Mouse (Mus musculus) embryonic facial prominence, embryonic 15.5 days (tissue): ENCODE results near the gene Sytl3. TPM values are rescaled to one million over a fixed set of nuclear protein-coding genes. Genes with fewer than 3 reads are reported as not detected.

ENCODE experiments used
- ATAC-seq: fragments of 200-750 bp; cut with Nextera tagmentation; 2 replicates; pipeline ENCODE4 v1.8.0; 2017; ENCODE audit warnings: low read depth, moderate TSS enrichment; ENCODE audit not compliant: insufficient number of reproducible peaks, low FRiP score, low TSS enrichment
- H3K27ac ChIP-seq: fragments of 300-500 bp; sonication (generic); replicated peaks from 2 replicates; pipeline ENCODE4 v1.5.1; 2015; ENCODE audit warnings: mild to moderate bottlenecking, inconsistent platforms
- H3K27me3 ChIP-seq: fragments of 300-500 bp; sonication (generic); 2 replicates; pipeline ENCODE4 v1.6.1; 2015; ENCODE audit warnings: inconsistent platforms
- H3K36me3 ChIP-seq: fragments of 300-500 bp; sonication (generic); 2 replicates; pipeline ENCODE4 v1.6.1; 2015; ENCODE audit warnings: mild to moderate bottlenecking, inconsistent platforms
- H3K4me1 ChIP-seq: fragments of 300-500 bp; sonication (generic); 2 replicates; pipeline ENCODE4 v1.6.1; 2015; ENCODE audit warnings: inconsistent platforms
- H3K4me2 ChIP-seq: fragments of 300-500 bp; sonication (generic); replicated peaks from 2 replicates; pipeline ENCODE4 v1.6.1; 2015; ENCODE audit warnings: mild to moderate bottlenecking, inconsistent platforms
- H3K4me3 ChIP-seq: fragments of 300-500 bp; sonication (generic); replicated peaks from 2 replicates; pipeline ENCODE4 v1.5.1; 2015; ENCODE audit warnings: mild to moderate bottlenecking, inconsistent platforms
- H3K9ac ChIP-seq: fragments of 300-500 bp; sonication (generic); 2 replicates; pipeline ENCODE4 v1.6.1; 2015; ENCODE audit warnings: inconsistent platforms
- H3K9me3 ChIP-seq: fragments of 300-500 bp; sonication (generic); replicated peaks from 2 replicates; pipeline ENCODE4 v1.6.1; 2016; ENCODE audit warnings: inconsistent platforms
- WGBS: fragments of 180-500 bp; shearing (Covaris S2); methylation state at CpG from one replicate; pipeline ENCODE4 v1.1.7; 2015; 5-methylcytosine and 5-hydroxymethylcytosine counted together
- polyA plus RNA-seq: library from polyadenylated mRNA; unstranded; fragments of >200 nt; fragmentation: Nextera tagmentation; extraction: Ambion mirVana; gene quantifications from 2 replicates; pipeline ENCODE4 v1.2.1, GENCODE M21; 2015

Gene Sytl3
- polyA plus RNA-seq, 1 experiment from 2014 or later: 1.3 TPM

DNA sequence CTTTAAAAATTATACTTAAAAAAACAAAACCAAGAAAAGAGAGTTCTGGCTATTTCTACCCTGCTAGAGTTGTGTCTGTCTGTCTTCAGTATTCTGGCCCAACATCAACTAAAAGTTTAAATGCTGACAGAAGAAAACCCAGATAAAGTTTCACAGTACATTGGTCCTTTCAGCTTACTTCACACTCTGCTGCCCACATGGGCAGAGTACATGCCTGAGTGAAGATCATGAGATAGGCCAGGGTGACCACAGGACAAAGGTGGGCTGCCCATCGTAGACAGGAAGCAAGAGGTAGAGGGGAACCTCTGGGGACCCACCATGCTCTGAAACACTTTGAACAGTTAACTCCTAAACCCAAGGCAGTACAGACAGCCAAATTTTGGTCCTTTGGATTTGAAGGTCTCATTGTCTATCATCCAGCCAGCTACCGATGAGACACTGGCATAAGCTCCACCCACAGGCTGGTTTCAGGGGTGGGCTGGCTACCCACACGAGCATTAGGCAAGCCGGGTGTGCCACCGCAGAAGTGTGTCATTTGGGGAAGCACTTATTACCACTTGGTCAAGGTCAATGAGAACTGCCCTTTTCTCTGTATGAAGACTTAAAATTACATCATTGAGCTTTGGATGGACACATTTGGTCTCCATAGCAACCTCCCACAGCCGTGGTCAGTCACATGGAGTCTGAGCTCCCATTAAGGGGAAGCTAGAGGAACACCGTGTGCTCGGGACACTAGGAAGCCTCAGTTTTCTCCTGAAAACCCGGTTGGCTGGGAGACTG lies 87.7 kb downstream of the Sytl3 start:
- H3K4me3 ChIP-seq: no peak overlapping the region
- H3K4me2 ChIP-seq: no peak overlapping the region
- peaks cover 9% of the 10 kb centered on the region; the same call in 1 of the 2 replicates for H3K36me3 ChIP-seq
- no peak for ATAC-seq
- H3K4me1 ChIP-seq: peaks cover 63% of the 10 kb centered on the region
- H3K27me3 ChIP-seq: no peaks in the 10 kb centered on the region
- 72% methylated on average over 9 of the region's 9 CpGs for WGBS
- H3K9ac ChIP-seq: no peak overlapping the region
- peak overlapping the region; percentile 53; the same call in 1 of the 2 replicates for H3K27ac ChIP-seq
- no peaks in the 10 kb centered on the region for H3K9me3 ChIP-seq

DNA sequence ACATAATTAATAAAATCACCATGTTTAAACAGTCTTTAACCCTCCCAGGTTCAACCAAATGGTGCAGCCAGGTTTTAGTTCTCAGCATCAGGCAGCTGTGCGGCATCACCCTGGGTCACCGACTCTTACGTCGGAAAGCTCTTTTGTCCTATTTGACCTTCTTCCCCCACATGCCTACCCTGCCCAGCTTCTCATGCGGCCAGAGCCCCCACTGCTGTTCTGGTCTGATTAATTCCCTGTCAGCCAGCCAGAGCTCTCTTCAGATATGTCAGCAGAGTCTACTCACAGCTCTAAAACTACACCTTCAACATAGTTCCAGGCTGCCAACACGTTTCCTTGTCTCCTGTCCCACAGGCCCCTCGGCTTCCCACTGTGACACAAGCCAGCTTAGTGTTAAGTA lies 88.6 kb downstream of the Sytl3 start:
- ATAC-seq: no peak
- 70% methylated on average over 7 of the region's 7 CpGs for WGBS
- no peak overlapping the region for H3K4me3 ChIP-seq
- H3K9ac ChIP-seq: no peak overlapping the region
- H3K36me3 ChIP-seq: peaks cover 9% of the 10 kb centered on the region; the same call in 1 of the 2 replicates
- peaks cover 63% of the 10 kb centered on the region for H3K4me1 ChIP-seq
- H3K27me3 ChIP-seq: no peaks in the 10 kb centered on the region
- no peaks in the 10 kb centered on the region for H3K9me3 ChIP-seq
- no peak overlapping the region for H3K4me2 ChIP-seq
- H3K27ac ChIP-seq: no peak overlapping the region

DNA sequence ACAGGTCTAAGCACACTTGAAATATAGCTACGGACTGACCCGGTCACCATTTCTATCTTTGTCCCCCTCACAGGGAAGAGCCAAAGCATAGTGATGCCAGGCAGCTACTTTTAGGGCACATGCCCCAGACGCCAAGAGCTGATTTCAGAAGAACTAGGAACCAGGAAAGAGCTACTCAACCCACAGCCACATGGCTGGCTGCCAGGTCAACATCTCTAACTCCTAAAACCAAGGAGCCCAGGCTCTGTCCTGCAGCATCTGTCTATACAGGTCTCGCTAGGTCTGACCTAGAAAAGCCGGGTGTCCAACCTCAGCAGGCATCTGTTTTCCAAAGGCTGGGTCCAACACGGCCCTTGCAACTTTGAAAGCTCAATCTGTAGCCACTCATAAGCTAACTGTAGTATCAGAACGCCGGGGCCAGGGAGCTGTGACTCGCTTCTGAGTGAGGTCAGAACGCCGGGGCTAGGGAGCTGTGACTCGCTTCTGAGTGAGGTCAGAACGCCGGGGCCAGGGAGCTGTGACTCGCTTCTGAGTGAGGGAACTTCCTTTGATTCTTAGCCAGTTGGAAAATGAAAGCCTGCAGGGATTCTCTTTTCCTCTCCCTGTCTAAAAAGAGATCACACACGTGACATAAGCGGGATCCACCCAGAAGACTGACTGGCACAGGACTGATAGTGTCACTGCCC lies 90.0 kb downstream of the Sytl3 start:
- ATAC-seq: no peak
- WGBS: 71% methylated on average over 17 of the region's 17 CpGs

DNA sequence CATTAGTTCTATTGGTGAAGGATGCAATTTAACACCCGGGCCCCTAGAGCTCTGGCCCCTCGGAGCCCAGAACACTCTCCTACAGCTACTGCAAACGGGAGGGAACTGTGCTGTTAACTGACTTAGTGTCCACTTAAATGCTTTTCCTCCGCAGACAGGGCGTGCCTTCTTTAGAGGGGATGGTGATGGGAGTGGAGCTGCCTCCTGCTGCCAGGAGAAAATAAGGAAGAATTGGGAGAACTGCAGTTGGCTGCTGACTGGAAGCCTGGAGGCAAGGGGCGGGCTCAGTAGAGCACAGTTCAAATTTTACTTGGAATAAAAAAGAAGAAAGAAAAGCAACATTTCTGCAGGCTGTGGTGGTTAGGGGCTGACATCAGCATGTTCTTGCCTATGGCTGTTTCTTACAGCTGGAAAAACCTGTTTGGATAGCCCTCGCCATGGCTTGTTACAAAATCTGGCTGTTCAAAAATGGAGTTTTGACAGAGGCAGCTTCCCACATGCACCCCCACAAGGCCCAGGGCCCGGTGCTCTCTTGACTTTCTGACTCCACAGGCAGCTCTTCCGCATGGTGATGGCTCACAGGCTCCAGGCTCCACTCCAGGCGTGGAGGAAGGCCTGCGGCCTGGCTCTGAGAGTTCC lies 92.4 kb downstream of the Sytl3 start:
- H3K4me1 ChIP-seq: peaks cover 39% of the 10 kb centered on the region
- ATAC-seq: peak; percentile 49; the same call in 1 of the 2 replicates
- no peaks in the 10 kb centered on the region for H3K27me3 ChIP-seq
- H3K9ac ChIP-seq: no peak overlapping the region
- WGBS: 48% methylated on average over 11 of the region's 11 CpGs
- H3K27ac ChIP-seq: peak overlapping the region; percentile 87
- peaks cover 2% of the 10 kb centered on the region; the same call in 1 of the 2 replicates for H3K36me3 ChIP-seq
- H3K4me2 ChIP-seq: no peak overlapping the region
- no peak overlapping the region for H3K4me3 ChIP-seq
- H3K9me3 ChIP-seq: no peaks in the 10 kb centered on the region

More for the DNA sequence above, 90.0 kb downstream of the Sytl3 start:
- Histone ChIP-seq H3K9ac (no peak overlapping the region), H3K4me3 (no peak overlapping the region), H3K36me3 (peaks cover 9% of the 10 kb centered on the region; the same call in 1 of the 2 replicates), H3K9me3 (no peaks in the 10 kb centered on the region), H3K4me2 (no peak overlapping the region), H3K27me3 (no peaks in the 10 kb centered on the region), H3K27ac (no peak overlapping the region), H3K4me1 (peaks cover 62% of the 10 kb centered on the region)

DNA sequence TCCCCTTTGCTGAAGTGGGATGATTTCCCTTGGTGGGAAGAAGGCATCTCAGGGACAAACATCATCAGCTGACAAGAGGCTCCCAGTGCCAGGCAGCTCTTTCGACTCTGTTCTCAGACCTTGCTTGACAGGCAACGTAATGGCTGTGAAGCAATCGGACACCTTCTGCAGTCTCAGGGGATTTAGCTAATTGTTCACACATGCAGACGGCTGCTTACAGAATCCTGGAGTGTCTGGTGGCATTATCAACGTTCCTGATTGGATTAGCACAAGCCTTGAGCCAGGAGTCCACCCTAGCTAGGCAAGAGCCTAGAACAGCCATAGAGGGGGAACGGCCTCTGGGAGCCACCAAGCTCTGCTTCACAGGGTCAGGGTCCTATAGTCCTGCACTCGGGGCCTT lies 93.5 kb downstream of the Sytl3 start:
- Histone ChIP-seq H3K27ac (peak overlapping the region; percentile 87), H3K4me1 (peaks cover 34% of the 10 kb centered on the region), H3K36me3 (no peaks in the 10 kb centered on the region), H3K4me2 (no peak overlapping the region), H3K9me3 (no peaks in the 10 kb centered on the region), H3K9ac (no peak overlapping the region), H3K4me3 (no peak overlapping the region), H3K27me3 (no peaks in the 10 kb centered on the region)
- 0 out of 2 replicates have a peak, but pooled peaks have one; percentile 3 for ATAC-seq
- WGBS: 26% methylated on average over 7 of the region's 7 CpGs

DNA sequence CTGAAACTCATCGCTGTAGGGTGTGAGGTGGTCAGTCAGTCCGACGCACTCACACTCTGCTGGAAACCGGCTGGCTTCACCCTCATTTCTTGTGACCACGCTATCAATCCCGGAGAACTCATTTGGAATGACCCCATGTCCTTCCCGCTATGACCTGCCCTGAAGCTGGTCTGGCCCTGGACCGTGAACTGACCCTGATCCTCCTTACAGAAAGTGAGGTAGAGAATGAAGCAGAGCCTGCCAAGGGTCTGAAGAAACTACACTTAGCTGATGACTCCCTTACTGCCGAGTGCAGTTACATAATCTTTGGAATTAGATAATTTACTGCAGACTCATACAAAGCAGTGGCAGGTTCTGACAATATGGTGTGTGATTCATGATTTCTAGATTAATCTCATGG lies 96.3 kb downstream of the Sytl3 start:
- Histone ChIP-seq H3K27ac (no peak overlapping the region), H3K27me3 (no peaks in the 10 kb centered on the region), H3K36me3 (no peaks in the 10 kb centered on the region), H3K9me3 (no peaks in the 10 kb centered on the region), H3K4me2 (no peak overlapping the region), H3K4me1 (peaks cover 24% of the 10 kb centered on the region), H3K9ac (no peak overlapping the region), H3K4me3 (no peak overlapping the region)
- 79% methylated on average over 9 of the region's 9 CpGs for WGBS
- no peak for ATAC-seq

DNA sequence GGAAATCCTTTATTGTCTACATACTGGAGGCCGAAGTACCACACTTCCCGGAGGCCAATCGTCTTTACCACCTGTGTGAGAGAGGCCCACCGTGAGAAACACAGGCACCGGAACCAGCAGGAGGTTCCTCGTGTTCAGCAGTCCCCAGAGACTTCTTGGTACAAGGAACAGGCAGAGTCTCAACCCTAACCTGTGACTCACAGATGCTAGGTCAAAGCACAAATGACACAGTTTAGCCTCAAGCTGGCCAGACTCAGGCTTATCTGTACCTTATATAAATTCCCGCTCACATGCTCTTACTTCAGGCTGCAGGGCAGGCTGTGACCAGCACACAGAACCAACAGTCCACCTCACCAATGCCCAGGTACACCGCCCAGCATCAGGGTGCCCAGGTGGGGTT lies 97.0 kb downstream of the Sytl3 start:
- Histone ChIP-seq H3K4me2 (no peak overlapping the region), H3K4me1 (peaks cover 20% of the 10 kb centered on the region)
- WGBS: 78% methylated on average over 8 of the region's 8 CpGs

DNA sequence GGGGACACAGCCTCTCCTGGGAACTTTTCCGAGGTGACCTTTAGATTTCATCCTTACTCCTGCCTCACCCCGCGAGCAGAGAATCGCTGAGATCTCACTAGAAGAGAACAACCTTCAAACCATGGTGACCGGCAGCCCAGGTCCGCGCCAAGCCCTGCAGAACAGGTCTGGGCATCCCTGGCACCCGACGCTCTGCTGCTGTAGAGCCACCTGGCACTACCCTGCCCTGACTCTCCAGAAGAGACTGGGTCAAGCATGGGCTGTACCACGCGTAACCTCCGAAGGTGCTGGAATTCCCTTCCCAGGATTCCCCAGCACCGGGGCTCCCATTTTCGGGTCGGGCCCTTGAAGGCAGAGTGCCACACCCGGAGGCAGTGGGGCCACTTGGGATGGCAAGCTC lies 99.0 kb downstream of the Sytl3 start:
- Histone ChIP-seq H3K4me2 (no peak overlapping the region), H3K9ac (no peak overlapping the region), H3K27me3 (no peaks in the 10 kb centered on the region), H3K4me3 (no peak overlapping the region), H3K4me1 (no peaks in the 10 kb centered on the region), H3K36me3 (no peaks in the 10 kb centered on the region), H3K27ac (no peak overlapping the region), H3K9me3 (no peaks in the 10 kb centered on the region)
- ATAC-seq: no peak
- WGBS: 91% methylated on average over 16 of the region's 16 CpGs

More for the DNA sequence above, 97.0 kb downstream of the Sytl3 start:
- Histone ChIP-seq H3K27me3 (no peaks in the 10 kb centered on the region), H3K9me3 (no peaks in the 10 kb centered on the region), H3K27ac (no peak overlapping the region), H3K36me3 (no peaks in the 10 kb centered on the region), H3K9ac (no peak overlapping the region), H3K4me3 (no peak overlapping the region)
- no peak for ATAC-seq

DNA sequence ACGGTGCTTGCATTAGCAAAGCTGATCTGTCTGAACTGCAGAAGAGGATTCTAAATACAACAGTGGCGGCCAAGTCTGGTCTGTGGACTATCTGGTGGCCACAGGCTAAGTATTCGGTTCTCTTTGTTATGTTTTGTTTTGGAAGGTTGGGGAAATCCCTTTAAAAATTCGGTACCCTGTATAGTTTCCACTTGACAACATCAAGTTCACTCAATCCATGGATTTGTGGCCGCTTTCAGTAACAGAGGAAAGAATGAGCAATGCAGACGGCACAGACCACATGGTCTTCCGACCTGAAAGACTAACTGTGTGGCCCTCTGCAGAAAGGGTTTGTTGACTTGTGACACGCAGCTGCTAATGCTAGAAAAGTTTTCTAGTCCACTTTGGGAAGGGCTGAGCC lies 100.0 kb downstream of the Sytl3 start:
- no peak overlapping the region for H3K9ac ChIP-seq
- no peaks in the 10 kb centered on the region for H3K27me3 ChIP-seq
- ATAC-seq: no peak
- 76% methylated on average over 8 of the region's 8 CpGs for WGBS
- no peak overlapping the region for H3K4me2 ChIP-seq
- H3K4me3 ChIP-seq: no peak overlapping the region
- no peaks in the 10 kb centered on the region for H3K36me3 ChIP-seq
- H3K9me3 ChIP-seq: no peaks in the 10 kb centered on the region
- no peaks in the 10 kb centered on the region for H3K4me1 ChIP-seq
- no peak overlapping the region for H3K27ac ChIP-seq

DNA sequence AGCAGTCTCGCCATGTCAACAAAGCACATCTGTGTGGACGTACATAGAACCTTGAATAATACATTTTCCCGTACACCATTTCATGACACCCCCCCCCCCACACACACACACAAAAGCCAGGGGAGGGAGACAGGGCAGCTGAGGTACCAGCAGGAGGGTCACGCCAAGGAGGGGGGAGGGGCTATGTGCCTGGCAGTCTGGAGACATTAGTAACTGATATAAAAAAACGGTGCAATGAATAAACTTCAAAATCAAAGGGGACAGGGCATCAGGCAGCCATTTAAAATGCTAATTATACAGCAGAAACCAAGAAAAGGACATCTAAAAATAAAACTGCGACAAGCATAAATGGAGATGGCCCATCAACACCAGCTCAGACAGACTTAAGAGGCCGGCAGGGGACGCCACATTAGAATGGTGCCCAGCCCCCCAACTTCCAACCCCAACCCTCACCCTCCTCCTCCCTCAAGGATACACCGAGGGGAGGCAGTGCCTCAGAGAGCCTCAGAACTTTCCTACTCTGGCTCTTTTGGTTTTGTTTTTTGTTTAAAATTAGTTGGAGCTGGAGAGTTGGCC lies 100.9 kb downstream of the Sytl3 start:
- ATAC-seq: no peak
- Histone ChIP-seq H3K9ac (no peak overlapping the region), H3K9me3 (no peaks in the 10 kb centered on the region), H3K27ac (no peak overlapping the region), H3K4me3 (no peak overlapping the region), H3K27me3 (no peaks in the 10 kb centered on the region), H3K4me2 (no peak overlapping the region), H3K36me3 (no peaks in the 10 kb centered on the region), H3K4me1 (no peaks in the 10 kb centered on the region)
- WGBS: 50% methylated on average over 9 of the region's 9 CpGs
